In genomic region chr16:20445871-20446270, GRCm38 (mm10) we compare ENCODE assay signal across 14 mouse cellular contexts.
"Had no signal": no experiment of that assay in that cellular context is flagged by ENCODE, and none has a peak within 500 bp of the region (broad histone marks: within the 10 kb centered on the region; RNA-seq: fewer than 3 reads in every experiment).

No protein-coding gene starts in this region.

- H3K36me3 ChIP-seq: limb, embryonic 10.5 days; liver, embryonic 15.5 days; midbrain, embryonic 10.5 days; neural tube, embryonic 12.5 days; stomach, embryonic 15.5 days had no signal

- H3K4me1 ChIP-seq: limb, embryonic 10.5 days; liver, embryonic 15.5 days; neural tube, embryonic 12.5 days; stomach, embryonic 15.5 days had no signal

- H3K27ac ChIP-seq: left cerebral cortex, adult 2 months; limb, embryonic 10.5 days; liver, embryonic 15.5 days; midbrain, embryonic 10.5 days; neural tube, embryonic 12.5 days; stomach, embryonic 15.5 days had no signal

- H3K9ac ChIP-seq: liver, embryonic 15.5 days; lung, embryonic 14.5 days; neural tube, embryonic 12.5 days; stomach, embryonic 15.5 days had no signal

- H3K4me3 ChIP-seq: left cerebral cortex, adult 2 months; limb, embryonic 10.5 days; liver, embryonic 15.5 days; midbrain, embryonic 10.5 days; neural tube, embryonic 12.5 days; stomach, embryonic 15.5 days had no signal

- DNase-seq: kidney, postnatal 14 days; lung, embryonic 14.5 days; lung, postnatal 10 days; lung, postnatal 4 days; retina, postnatal 1 day; right cerebral cortex, postnatal 14 days; thymus, adult 2 months; thymus, postnatal 25 days had no signal

- H3K27me3 ChIP-seq: liver, embryonic 15.5 days; neural tube, embryonic 12.5 days; stomach, embryonic 15.5 days had no signal

- H3K9me3 ChIP-seq: limb, embryonic 10.5 days; liver, embryonic 15.5 days; midbrain, embryonic 10.5 days; neural tube, embryonic 12.5 days; stomach, embryonic 15.5 days had no signal
